Comparison of ENCODE assay signal across 8 mouse cellular contexts in genomic region chr4:155992906-155993547, GRCm38 (mm10). TPM values are rescaled to one million over a fixed set of nuclear protein-coding genes. Genes with fewer than 3 reads are reported as not detected.
DNase-seq lines count a peak whose midpoint lies in the region; ATAC-seq and TF ChIP-seq lines count a peak whose summit lies in the region.

No protein-coding gene starts in this region.

- under 1% methylated on average over 70 of the region's 70 CpGs for WGBS in forebrain, embryonic 14.5 days
- under 1% methylated on average over 69 of the region's 70 CpGs for WGBS in neural tube, embryonic 14.5 days

- no peaks in the 10 kb centered on the region for H3K27me3 ChIP-seq in G1E (ENCODE audit: insufficient read depth, low read length)
- H3K27me3 ChIP-seq in forebrain, embryonic 14.5 days (replicated peaks; ENCODE audit: control insufficient read depth, insufficient read depth, low read length): no peaks in the 10 kb centered on the region
- H3K27me3 ChIP-seq in neural tube, embryonic 14.5 days (ENCODE audit: control insufficient read depth, insufficient read depth, low read length): no peaks in the 10 kb centered on the region

- peak; percentile 66 for ATAC-seq in G1E (ENCODE audit: extremely low read depth, insufficient number of reproducible peaks, low FRiP score, poor library complexity, severe bottlenecking)
- peak; percentile 85 for ATAC-seq in forebrain, embryonic 14.5 days
- ATAC-seq in neural tube, embryonic 14.5 days (ENCODE audit: low read depth): peak; percentile 83

- peaks cover 56% of the 10 kb centered on the region for H3K4me1 ChIP-seq in G1E (ENCODE audit: insufficient read depth, low read depth, low read length)
- H3K4me1 ChIP-seq in forebrain, embryonic 14.5 days (ENCODE audit: control insufficient read depth, insufficient read depth, low read length): peaks cover 25% of the 10 kb centered on the region
- peaks cover 23% of the 10 kb centered on the region for H3K4me1 ChIP-seq in neural tube, embryonic 14.5 days (ENCODE audit: control insufficient read depth, insufficient read depth, low read length)

- intact Hi-C loops in heart, postnatal 25 days (cut with DNase I): no loop called here

- peak overlapping the region; percentile 91 for H3K27ac ChIP-seq in forebrain, embryonic 14.5 days (ENCODE audit: low read depth, low read length)
- H3K27ac ChIP-seq in neural tube, embryonic 14.5 days (ENCODE audit: low read depth, low read length): peak overlapping the region; percentile 89

- peaks cover 61% of the 10 kb centered on the region for H3K36me3 ChIP-seq in G1E (replicated peaks)
- H3K36me3 ChIP-seq in forebrain, embryonic 14.5 days (ENCODE audit: control insufficient read depth, insufficient read depth, low read length): peaks cover 23% of the 10 kb centered on the region
- H3K36me3 ChIP-seq in neural tube, embryonic 14.5 days (ENCODE audit: control insufficient read depth, insufficient read depth, low read length): no peaks in the 10 kb centered on the region

- H3K4me2 ChIP-seq in forebrain, embryonic 14.5 days (ENCODE audit: low read length): peak overlapping the region; percentile 81
- peak overlapping the region; percentile 48 for H3K4me2 ChIP-seq in neural tube, embryonic 14.5 days (ENCODE audit: low read depth, low read length)

- H3K9ac ChIP-seq in forebrain, embryonic 14.5 days (ENCODE audit: low read length): peak overlapping the region; percentile 86
- H3K9ac ChIP-seq in neural tube, embryonic 14.5 days (replicated peaks; ENCODE audit: low read depth, low read length): peak overlapping the region; percentile 71

- peak; percentile 77 for DNase-seq in G1E (ENCODE audit: low spot score)
- peak; percentile 96 for DNase-seq in cerebellum, adult 11 months
- DNase-seq in forebrain, embryonic 14.5 days (ENCODE audit: low spot score): peak; percentile 98
- peak; percentile 93 for DNase-seq in heart, postnatal 25 days (ENCODE audit: low spot score)
- DNase-seq in layer of hippocampus, adult 11-12 months (ENCODE audit: low spot score): peak; percentile 98
- DNase-seq in lung, adult 18-20 months: peak; percentile 94 to 95
- DNase-seq in thymus, postnatal 0 days (ENCODE audit: low spot score): peak; percentile 98

- H3K9me3 ChIP-seq in G1E (replicated peaks): no peaks in the 10 kb centered on the region
- no peaks in the 10 kb centered on the region for H3K9me3 ChIP-seq in forebrain, embryonic 14.5 days (replicated peaks; ENCODE audit: control insufficient read depth, low read length)
- H3K9me3 ChIP-seq in neural tube, embryonic 14.5 days (ENCODE audit: control insufficient read depth, low read length): no peaks in the 10 kb centered on the region

- peak overlapping the region; percentile 92 for H3K4me3 ChIP-seq in G1E (ENCODE audit: low read depth, low read length)
- peak overlapping the region; percentile 86 for H3K4me3 ChIP-seq in forebrain, embryonic 14.5 days (ENCODE audit: low read depth, low read length)
- H3K4me3 ChIP-seq in neural tube, embryonic 14.5 days (ENCODE audit: low read depth, low read length): peak overlapping the region; percentile 82

- TF ChIP-seq CTCF in G1E (IDR thresholded peaks at IDR 0.05; ENCODE audit: low read depth, low read length): no peak

RNA-seq across cellular contexts. Expression of gene Sdf4, which starts 0.4 kb away (rescaled TPM):
- total RNA-seq in G1E (2014; fragmentation: Nextera tagmentation): 51.0 and 94.4 TPM in 2 replicates
- total RNA-seq in G1E (2017): 156 and 163 TPM in 2 replicates
- 30.7 and 31.8 TPM in 2 replicates for polyA plus RNA-seq in G1E (2012)
- polyA plus RNA-seq in forebrain, embryonic 14.5 days (2014; fragmentation: Nextera tagmentation; extraction: Ambion mirVana): 124 and 127 TPM in 2 replicates
- total RNA-seq in heart, postnatal 25 days (2021): 10 to 100 TPM; 77.3 to 81.8 TPM
- polyA plus RNA-seq in neural tube, embryonic 14.5 days (2014; fragmentation: Nextera tagmentation; extraction: Ambion mirVana): 123 and 125 TPM in 2 replicates
- 187 and 194 TPM in 2 replicates for polyA plus RNA-seq in thymus, postnatal 0 days (2015; fragmentation: Nextera tagmentation; extraction: Ambion mirVana)

RNA-seq across cellular contexts. Expression of gene B3galt6, which starts 0.6 kb away (rescaled TPM):
- total RNA-seq in G1E (2014; fragmentation: Nextera tagmentation) (3.6 and 5.1 TPM in 2 replicates), G1E (2017) (11.6 and 11.7 TPM in 2 replicates)
- polyA plus RNA-seq in G1E (2012): 4.1 and 4.2 TPM in 2 replicates
- polyA plus RNA-seq in forebrain, embryonic 14.5 days (2014; fragmentation: Nextera tagmentation; extraction: Ambion mirVana): 27.6 and 29.6 TPM in 2 replicates
- total RNA-seq in heart, postnatal 25 days (2021): 1 to 10 TPM; 2.4 to 2.7 TPM
- 37.4 and 38.1 TPM in 2 replicates for polyA plus RNA-seq in neural tube, embryonic 14.5 days (2014; fragmentation: Nextera tagmentation; extraction: Ambion mirVana)
- polyA plus RNA-seq in thymus, postnatal 0 days (2015; fragmentation: Nextera tagmentation; extraction: Ambion mirVana): 8.4 and 10.7 TPM in 2 replicates

RNA-seq across cellular contexts. Expression of gene Tnfrsf4, which starts 20.6 kb away (rescaled TPM):
- total RNA-seq in G1E (2014; fragmentation: Nextera tagmentation) (2.3 and 2.5 TPM in 2 replicates), G1E (2017) (1.2 and 3.1 TPM in 2 replicates)
- polyA plus RNA-seq in G1E (2012): 0.58 and 1.1 TPM in 2 replicates
- polyA plus RNA-seq in forebrain, embryonic 14.5 days (2014; fragmentation: Nextera tagmentation; extraction: Ambion mirVana): 0.43 and 0.60 TPM in 2 replicates
- total RNA-seq in heart, postnatal 25 days (2021): under 1 TPM in 1 of 2 experiments, not detected in 1; 0.23 TPM
- polyA plus RNA-seq in neural tube, embryonic 14.5 days (2014; fragmentation: Nextera tagmentation; extraction: Ambion mirVana): 0.20 and 0.70 TPM in 2 replicates
- polyA plus RNA-seq in thymus, postnatal 0 days (2015; fragmentation: Nextera tagmentation; extraction: Ambion mirVana): 7.9 and 9.5 TPM in 2 replicates

RNA-seq across cellular contexts. Expression of gene C1qtnf12, which starts 30.9 kb away (rescaled TPM):
- 17.0 and 19.9 TPM in 2 replicates for total RNA-seq in G1E (2014; fragmentation: Nextera tagmentation)
- total RNA-seq in G1E (2017): 9.7 and 14.2 TPM in 2 replicates
- 43.7 and 60.7 TPM in 2 replicates for polyA plus RNA-seq in G1E (2012)
- polyA plus RNA-seq in forebrain, embryonic 14.5 days (2014; fragmentation: Nextera tagmentation; extraction: Ambion mirVana): 8.0 and 11.3 TPM in 2 replicates
- total RNA-seq in heart, postnatal 25 days (2021): 10 to 100 TPM; 13.3 to 14.6 TPM
- polyA plus RNA-seq in neural tube, embryonic 14.5 days (2014; fragmentation: Nextera tagmentation; extraction: Ambion mirVana): 10.5 and 11.5 TPM in 2 replicates
- polyA plus RNA-seq in thymus, postnatal 0 days (2015; fragmentation: Nextera tagmentation; extraction: Ambion mirVana): 14.9 and 19.3 TPM in 2 replicates

RNA-seq across cellular contexts. Expression of gene Tnfrsf18, which starts 32.9 kb away (rescaled TPM):
- total RNA-seq in G1E (2014; fragmentation: Nextera tagmentation): not detected in 2 replicates
- total RNA-seq in G1E (2017): 0.22 TPM in 1 of 2 replicates, not detected in the other
- polyA plus RNA-seq in G1E (2012): not detected in 2 replicates
- 0.40 and 0.53 TPM in 2 replicates for polyA plus RNA-seq in forebrain, embryonic 14.5 days (2014; fragmentation: Nextera tagmentation; extraction: Ambion mirVana)
- under 1 TPM in 1 of 2 experiments, not detected in 1; 0.34 TPM for total RNA-seq in heart, postnatal 25 days (2021)
- 1.5 and 2.7 TPM in 2 replicates for polyA plus RNA-seq in neural tube, embryonic 14.5 days (2014; fragmentation: Nextera tagmentation; extraction: Ambion mirVana)
- polyA plus RNA-seq in thymus, postnatal 0 days (2015; fragmentation: Nextera tagmentation; extraction: Ambion mirVana): 13.9 and 14.8 TPM in 2 replicates

Comparison
In these comparisons a context has a peak if more than half of its experiments do, and no peak if none do; other contexts are left out.
1. Peak in every context shown above with its lines: DNase-seq, ATAC-seq, H3K4me3 ChIP-seq and H3K27ac ChIP-seq.